Mouse (Mus musculus): ENCODE measurements around the gene Fam102b. TPM values are rescaled to one million over a fixed set of nuclear protein-coding genes. Genes with fewer than 3 reads are reported as not detected.

Fam102b gene
- polyA plus RNA-seq, 1 experiment from 2014 or later: 17.6 TPM

GRCm38 (mm10) chr3:108957976-108958375 is 69.4 kb downstream of the Fam102b start:
- H3K9ac ChIP-seq (replicated peaks; ENCODE audit: low read depth, low read length): no peak overlapping the region

GRCm38 (mm10) chr3:108940996-108941395 is 86.4 kb downstream of the Fam102b start:
- WGBS: 77% methylated on average over 10 of the region's 10 CpGs
- ATAC-seq (ENCODE audit: low read depth): no peak
- H3K9ac ChIP-seq (replicated peaks; ENCODE audit: low read depth, low read length): no peak overlapping the region
- no peaks in the 10 kb centered on the region for H3K36me3 ChIP-seq (ENCODE audit: control insufficient read depth, insufficient read depth, low read length)
- H3K9me3 ChIP-seq (ENCODE audit: control insufficient read depth, low read length): no peaks in the 10 kb centered on the region
- H3K4me2 ChIP-seq (ENCODE audit: low read depth, low read length): no peak overlapping the region
- no peak overlapping the region for H3K27ac ChIP-seq (ENCODE audit: low read depth, low read length)
- no peak overlapping the region for H3K4me3 ChIP-seq (ENCODE audit: low read depth, low read length)
- H3K4me1 ChIP-seq (ENCODE audit: control insufficient read depth, insufficient read depth, low read length): no peaks in the 10 kb centered on the region
- no peaks in the 10 kb centered on the region for H3K27me3 ChIP-seq (ENCODE audit: control insufficient read depth, insufficient read depth, low read length)

More at GRCm38 (mm10) chr3:108957976-108958375, 69.4 kb downstream of the Fam102b start:
- Histone ChIP-seq H3K4me3 (ENCODE audit: low read depth, low read length) (no peak overlapping the region), H3K36me3 (ENCODE audit: control insufficient read depth, insufficient read depth, low read length) (no peaks in the 10 kb centered on the region), H3K9me3 (ENCODE audit: control insufficient read depth, low read length) (no peaks in the 10 kb centered on the region), H3K27me3 (ENCODE audit: control insufficient read depth, insufficient read depth, low read length) (no peaks in the 10 kb centered on the region), H3K4me1 (ENCODE audit: control insufficient read depth, insufficient read depth, low read length) (no peaks in the 10 kb centered on the region; the same call in 1 of the 2 replicates), H3K4me2 (ENCODE audit: low read depth, low read length) (no peak overlapping the region), H3K27ac (ENCODE audit: low read depth, low read length) (no peak overlapping the region)
- no peak for ATAC-seq (ENCODE audit: low read depth)

- H3K9ac ChIP-seq (replicated peaks; ENCODE audit: low read depth, low read length): 0 out of 2 replicates have a peak within 1 kb of the TSS, but pooled peaks have one; percentile 28
- H3K4me1 ChIP-seq (ENCODE audit: control insufficient read depth, insufficient read depth, low read length): no peaks in the 10 kb centered on the region
- peak; percentile 92 for ATAC-seq (ENCODE audit: low read depth)
- no peaks in the 10 kb centered on the region for H3K27me3 ChIP-seq (ENCODE audit: control insufficient read depth, insufficient read depth, low read length)
- H3K4me3 ChIP-seq (ENCODE audit: low read depth, low read length): peak within 1 kb of the TSS; percentile 29
- peak within 1 kb of the TSS; percentile 47 for H3K4me2 ChIP-seq (ENCODE audit: low read depth, low read length)
- no peaks in the 10 kb centered on the region for H3K36me3 ChIP-seq (ENCODE audit: control insufficient read depth, insufficient read depth, low read length)
- no peaks in the 10 kb centered on the region for H3K9me3 ChIP-seq (ENCODE audit: control insufficient read depth, low read length)
- 49% methylated on average over 50 of the region's 59 CpGs for WGBS
- H3K27ac ChIP-seq (ENCODE audit: low read depth, low read length): no peak within 1 kb of the TSS
Observed at GRCm38 (mm10) chr3:108940001-108940633, 87.3 kb downstream of the Fam102b start, which contains the start of gene Gm9857. TSS of gene Gm9857 (minus strand) at chr3:108940445.

GRCm38 (mm10) chr3:108939573-108939972 is 87.8 kb downstream of the Fam102b start, which contains the start of gene Henmt1:
TSS of gene Henmt1 (plus strand) at chr3:108939873.
- H3K4me1 ChIP-seq (ENCODE audit: control insufficient read depth, insufficient read depth, low read length): no peaks in the 10 kb centered on the region
- no peaks in the 10 kb centered on the region for H3K36me3 ChIP-seq (ENCODE audit: control insufficient read depth, insufficient read depth, low read length)
- 0 out of 2 replicates have a peak within 1 kb of the TSS, but pooled peaks have one; percentile 28 for H3K9ac ChIP-seq (replicated peaks; ENCODE audit: low read depth, low read length)
- 85% methylated on average over 5 of the region's 5 CpGs for WGBS
- H3K27me3 ChIP-seq (ENCODE audit: control insufficient read depth, insufficient read depth, low read length): no peaks in the 10 kb centered on the region
- H3K9me3 ChIP-seq (ENCODE audit: control insufficient read depth, low read length): no peaks in the 10 kb centered on the region
- ATAC-seq (ENCODE audit: low read depth): no peak
- H3K4me2 ChIP-seq (ENCODE audit: low read depth, low read length): peak within 1 kb of the TSS; percentile 47
- H3K27ac ChIP-seq (ENCODE audit: low read depth, low read length): no peak within 1 kb of the TSS
- peak within 1 kb of the TSS; percentile 29 for H3K4me3 ChIP-seq (ENCODE audit: low read depth, low read length)

- H3K4me1 ChIP-seq (ENCODE audit: control insufficient read depth, insufficient read depth, low read length): no peaks in the 10 kb centered on the region
- 98% methylated on average over 5 of the region's 5 CpGs for WGBS
- no peaks in the 10 kb centered on the region for H3K36me3 ChIP-seq (ENCODE audit: control insufficient read depth, insufficient read depth, low read length)
- no peak overlapping the region for H3K9ac ChIP-seq (replicated peaks; ENCODE audit: low read depth, low read length)
- ATAC-seq (ENCODE audit: low read depth): no peak
- H3K27ac ChIP-seq (ENCODE audit: low read depth, low read length): no peak overlapping the region
- H3K4me3 ChIP-seq (ENCODE audit: low read depth, low read length): no peak overlapping the region
- H3K4me2 ChIP-seq (ENCODE audit: low read depth, low read length): no peak overlapping the region
- no peaks in the 10 kb centered on the region for H3K27me3 ChIP-seq (ENCODE audit: control insufficient read depth, insufficient read depth, low read length)
- H3K9me3 ChIP-seq (ENCODE audit: control insufficient read depth, low read length): no peaks in the 10 kb centered on the region
Observed at GRCm38 (mm10) chr3:108938691-108939090, 88.7 kb downstream of the Fam102b start.

GRCm38 (mm10) chr3:108933557-108933956 is 93.8 kb downstream of the Fam102b start:
- H3K36me3 ChIP-seq (ENCODE audit: control insufficient read depth, insufficient read depth, low read length): no peaks in the 10 kb centered on the region
- no peak overlapping the region for H3K4me2 ChIP-seq (ENCODE audit: low read depth, low read length)
- 92% methylated on average over 6 of the region's 6 CpGs for WGBS
- no peak overlapping the region for H3K27ac ChIP-seq (ENCODE audit: low read depth, low read length)
- no peaks in the 10 kb centered on the region for H3K9me3 ChIP-seq (ENCODE audit: control insufficient read depth, low read length)
- no peak overlapping the region for H3K9ac ChIP-seq (replicated peaks; ENCODE audit: low read depth, low read length)
- ATAC-seq (ENCODE audit: low read depth): no peak
- H3K4me3 ChIP-seq (ENCODE audit: low read depth, low read length): no peak overlapping the region
- H3K27me3 ChIP-seq (ENCODE audit: control insufficient read depth, insufficient read depth, low read length): no peaks in the 10 kb centered on the region
- H3K4me1 ChIP-seq (ENCODE audit: control insufficient read depth, insufficient read depth, low read length): no peaks in the 10 kb centered on the region

GRCm38 (mm10) chr3:108926308-108926707 is 101.1 kb downstream of the Fam102b start:
- 85% methylated on average over 1 of the region's 1 CpGs for WGBS
- Histone ChIP-seq H3K27me3 (ENCODE audit: control insufficient read depth, insufficient read depth, low read length) (no peaks in the 10 kb centered on the region), H3K9me3 (ENCODE audit: control insufficient read depth, low read length) (no peaks in the 10 kb centered on the region), H3K9ac (replicated peaks; ENCODE audit: low read depth, low read length) (no peak overlapping the region), H3K36me3 (ENCODE audit: control insufficient read depth, insufficient read depth, low read length) (no peaks in the 10 kb centered on the region), H3K4me1 (ENCODE audit: control insufficient read depth, insufficient read depth, low read length) (no peaks in the 10 kb centered on the region), H3K4me2 (ENCODE audit: low read depth, low read length) (no peak overlapping the region), H3K4me3 (ENCODE audit: low read depth, low read length) (no peak overlapping the region), H3K27ac (ENCODE audit: low read depth, low read length) (no peak overlapping the region)
- ATAC-seq (ENCODE audit: low read depth): no peak

- no peak overlapping the region for H3K4me3 ChIP-seq (ENCODE audit: low read depth, low read length)
- ATAC-seq (ENCODE audit: low read depth): no peak
- H3K4me1 ChIP-seq (ENCODE audit: control insufficient read depth, insufficient read depth, low read length): no peaks in the 10 kb centered on the region
- no peak overlapping the region for H3K27ac ChIP-seq (ENCODE audit: low read depth, low read length)
- H3K9me3 ChIP-seq (ENCODE audit: control insufficient read depth, low read length): no peaks in the 10 kb centered on the region
- WGBS: 90% methylated on average over 4 of the region's 4 CpGs
- no peak overlapping the region for H3K4me2 ChIP-seq (ENCODE audit: low read depth, low read length)
- H3K27me3 ChIP-seq (ENCODE audit: control insufficient read depth, insufficient read depth, low read length): no peaks in the 10 kb centered on the region
- H3K9ac ChIP-seq (replicated peaks; ENCODE audit: low read depth, low read length): no peak overlapping the region
- H3K36me3 ChIP-seq (ENCODE audit: control insufficient read depth, insufficient read depth, low read length): no peaks in the 10 kb centered on the region
Observed at GRCm38 (mm10) chr3:108925677-108926076, 101.7 kb downstream of the Fam102b start.

GRCm38 (mm10) chr3:108921822-108922221 is 105.6 kb downstream of the Fam102b start:
- no peaks in the 10 kb centered on the region for H3K36me3 ChIP-seq (ENCODE audit: control insufficient read depth, insufficient read depth, low read length)
- ATAC-seq (ENCODE audit: low read depth): no peak
- H3K27ac ChIP-seq (ENCODE audit: low read depth, low read length): no peak overlapping the region
- no peak overlapping the region for H3K4me2 ChIP-seq (ENCODE audit: low read depth, low read length)
- 68% methylated on average over 1 of the region's 1 CpGs for WGBS
- H3K9ac ChIP-seq (replicated peaks; ENCODE audit: low read depth, low read length): no peak overlapping the region
- no peaks in the 10 kb centered on the region for H3K4me1 ChIP-seq (ENCODE audit: control insufficient read depth, insufficient read depth, low read length)
- H3K27me3 ChIP-seq (ENCODE audit: control insufficient read depth, insufficient read depth, low read length): no peaks in the 10 kb centered on the region
- no peak overlapping the region for H3K4me3 ChIP-seq (ENCODE audit: low read depth, low read length)
- no peaks in the 10 kb centered on the region for H3K9me3 ChIP-seq (ENCODE audit: control insufficient read depth, low read length)
